ENCODE assay signal across 18 mouse cellular contexts in the genomic region with DNA sequence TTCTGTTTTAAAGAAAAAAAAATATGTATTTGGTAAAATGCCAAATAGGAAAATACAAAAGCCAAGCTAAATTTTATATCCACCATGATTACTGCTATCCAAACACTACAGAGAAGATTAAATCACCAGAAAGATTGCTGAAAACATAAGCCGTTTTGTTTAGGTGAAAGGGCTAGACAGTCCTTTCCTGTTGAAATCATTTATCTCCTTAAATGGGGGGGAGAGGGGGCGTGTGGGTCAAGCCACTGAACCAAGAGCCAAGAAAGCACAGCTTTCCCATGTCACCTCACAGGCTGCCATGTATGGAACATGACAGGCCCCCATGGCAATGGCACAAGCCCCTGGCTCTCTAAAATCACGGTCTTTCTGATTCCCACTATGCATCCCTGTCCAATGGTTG. TPM values are rescaled to one million over a fixed set of nuclear protein-coding genes. Genes with fewer than 3 reads are reported as not detected.
DNase-seq lines count a peak whose midpoint lies in the region; ATAC-seq and TF ChIP-seq lines count a peak whose summit lies in the region.
"Had no signal": no experiment of that assay in that cellular context is flagged by ENCODE, and none has a peak within 500 bp of the region (broad histone marks: within the 10 kb centered on the region; RNA-seq: fewer than 3 reads in every experiment).

No protein-coding gene starts in this region.

- TF ChIP-seq CTCF in heart, adult 2 months (IDR thresholded peaks at IDR 0.05): no peak

- no peak overlapping the region for H3K4me3 ChIP-seq in heart, embryonic 13.5 days
- no peak overlapping the region for H3K4me3 ChIP-seq in heart, adult 2 months
- H3K4me3 ChIP-seq in embryonic facial prominence, embryonic 13.5 days: no peak overlapping the region
- no peak overlapping the region for H3K4me3 ChIP-seq in hindbrain, embryonic 14.5 days (replicated peaks; ENCODE audit: low read length)
- H3K4me3 ChIP-seq: hindbrain, embryonic 12.5 days; neural tube, embryonic 12.5 days had no signal

- peaks cover 32% of the 10 kb centered on the region for H3K36me3 ChIP-seq in heart, embryonic 13.5 days
- no peaks in the 10 kb centered on the region for H3K36me3 ChIP-seq in heart, adult 2 months (ENCODE audit: control insufficient read depth, insufficient read depth, low read length)
- peaks cover 28% of the 10 kb centered on the region for H3K36me3 ChIP-seq in embryonic facial prominence, embryonic 13.5 days
- no peaks in the 10 kb centered on the region for H3K36me3 ChIP-seq in hindbrain, embryonic 14.5 days (replicated peaks; ENCODE audit: control insufficient read depth, insufficient read depth)
- H3K36me3 ChIP-seq: neural tube, embryonic 12.5 days had no signal

- no peak overlapping the region for H3K9ac ChIP-seq in heart, embryonic 13.5 days
- H3K9ac ChIP-seq in heart, adult 2 months (ENCODE audit: low read depth, low read length): no peak overlapping the region
- no peak overlapping the region for H3K9ac ChIP-seq in embryonic facial prominence, embryonic 13.5 days
- H3K9ac ChIP-seq in hindbrain, embryonic 14.5 days: no peak overlapping the region
- H3K9ac ChIP-seq: hindbrain, embryonic 12.5 days; neural tube, embryonic 12.5 days had no signal

- TF ChIP-seq POLR2A in heart, adult 2 months (IDR thresholded peaks at IDR 0.05; ENCODE audit: insufficient read depth, low read depth, low read length): no peak

- DNase-seq in heart, adult 2 months: no peak
- DNase-seq in kidney, postnatal 10 days: peak; percentile 71
- DNase-seq in kidney, adult 11 months: no peak
- DNase-seq in lung, postnatal 36 days: peak; percentile 46
- DNase-seq in urinary bladder, adult 2 months (ENCODE audit: low spot score): no peak
- no peak for DNase-seq in hindbrain, embryonic 14.5 days (ENCODE audit: low spot score)
- DNase-seq: adrenal gland, adult 8-10 months; cerebellum, adult 11 months; cerebellum, postnatal 14 days; spleen, adult 18-20 months; thymus, postnatal 25 days had no signal

- TF ChIP-seq EP300 in heart, adult 2 months (IDR thresholded peaks at IDR 0.05; ENCODE audit: insufficient read depth, low read depth, low read length): no peak

- no peak overlapping the region for H3K4me2 ChIP-seq in heart, embryonic 13.5 days
- H3K4me2 ChIP-seq in embryonic facial prominence, embryonic 13.5 days: no peak overlapping the region
- no peak overlapping the region for H3K4me2 ChIP-seq in hindbrain, embryonic 14.5 days (replicated peaks)
- H3K4me2 ChIP-seq: hindbrain, embryonic 12.5 days; midbrain, embryonic 11.5 days; neural tube, embryonic 12.5 days had no signal

- H3K4me1 ChIP-seq in heart, embryonic 13.5 days: peaks cover 70% of the 10 kb centered on the region
- H3K4me1 ChIP-seq in heart, adult 2 months (ENCODE audit: control insufficient read depth, insufficient read depth, low read length): no peaks in the 10 kb centered on the region
- peaks cover 38% of the 10 kb centered on the region for H3K4me1 ChIP-seq in embryonic facial prominence, embryonic 13.5 days
- no peaks in the 10 kb centered on the region for H3K4me1 ChIP-seq in hindbrain, embryonic 14.5 days (replicated peaks; ENCODE audit: control insufficient read depth, insufficient read depth, low read length)

- H3K27ac ChIP-seq in heart, embryonic 13.5 days (replicated peaks): peak overlapping the region; percentile 65
- H3K27ac ChIP-seq in heart, adult 2 months: no peak overlapping the region
- H3K27ac ChIP-seq in embryonic facial prominence, embryonic 13.5 days: peak overlapping the region; percentile 8
- no peak overlapping the region for H3K27ac ChIP-seq in hindbrain, embryonic 14.5 days
- H3K27ac ChIP-seq: hindbrain, embryonic 12.5 days; macrophage; neural tube, embryonic 12.5 days had no signal

- no peak for ATAC-seq in heart, embryonic 13.5 days (ENCODE audit: extremely low read depth, insufficient number of reproducible peaks, low FRiP score, low TSS enrichment)
- no peak for ATAC-seq in embryonic facial prominence, embryonic 13.5 days (ENCODE audit: insufficient number of reproducible peaks, insufficient read depth, low FRiP score, low TSS enrichment, low read depth)
- ATAC-seq in hindbrain, embryonic 14.5 days (ENCODE audit: low FRiP score): no peak

- intact Hi-C loops in heart, adult 2 months (cut with DNase I): no loop called here

- H3K79me2 ChIP-seq in heart, adult 2 months (replicated peaks; ENCODE audit: control insufficient read depth, insufficient read depth, low read length): peaks cover 7% of the 10 kb centered on the region

- H3K27me3 ChIP-seq in heart, embryonic 13.5 days (replicated peaks): no peaks in the 10 kb centered on the region
- H3K27me3 ChIP-seq in heart, adult 2 months (ENCODE audit: control insufficient read depth, insufficient read depth, low read length): no peaks in the 10 kb centered on the region
- no peaks in the 10 kb centered on the region for H3K27me3 ChIP-seq in embryonic facial prominence, embryonic 13.5 days
- H3K27me3 ChIP-seq in hindbrain, embryonic 14.5 days (ENCODE audit: control insufficient read depth, insufficient read depth, low read length): no peaks in the 10 kb centered on the region
- H3K27me3 ChIP-seq: CH12.LX; hindbrain, embryonic 12.5 days; neural tube, embryonic 12.5 days had no signal

- 38% methylated on average over 3 of the region's 3 CpGs for WGBS in heart, embryonic 13.5 days
- WGBS in heart, adult 2 months: 59% methylated on average over 3 of the region's 3 CpGs
- whole genome bisulfite sequencing in embryonic facial prominence, embryonic 13.5 days: 52% methylated on average over 3 of the region's 3 CpGs
- WGBS in hindbrain, embryonic 14.5 days: 80% methylated on average over 3 of the region's 3 CpGs

- no peaks in the 10 kb centered on the region for H3K9me3 ChIP-seq in heart, embryonic 13.5 days
- H3K9me3 ChIP-seq in embryonic facial prominence, embryonic 13.5 days: 0 out of 2 replicates have a peak, but pooled peaks cover 5% of the 10 kb centered on the region
- H3K9me3 ChIP-seq in hindbrain, embryonic 14.5 days (ENCODE audit: control insufficient read depth, low read length): 0 out of 2 replicates have a peak, but pooled peaks cover 8% of the 10 kb centered on the region

RNA-seq across cellular contexts. Expression of a gene that starts 21.6 kb away (rescaled TPM):
- 39.5 and 40.4 TPM in 2 replicates for polyA plus RNA-seq in heart, embryonic 13.5 days (2015; fragmentation: Nextera tagmentation; extraction: Ambion mirVana)
- total RNA-seq in heart, adult 2 months (2021): 10 to 100 TPM; 30.6 to 31.7 TPM
- polyA plus RNA-seq in heart, adult 2 months (2012; rRNA removed): 29.0 and 31.1 TPM in 2 replicates
- polyA plus RNA-seq in embryonic facial prominence, embryonic 13.5 days (2015; fragmentation: Nextera tagmentation; extraction: Ambion mirVana): 37.5 and 39.4 TPM in 2 replicates
- 435 and 605 TPM in 2 replicates for polyA plus RNA-seq in urinary bladder, adult 2 months (2012; rRNA removed)
- 9.9 and 10.0 TPM in 2 replicates for polyA plus RNA-seq in hindbrain, embryonic 14.5 days (2014; fragmentation: Nextera tagmentation; extraction: Ambion mirVana)

Comparison
In these comparisons a context has a peak if more than half of its experiments do, and no peak if none do; other contexts are left out.
1. H3K27ac ChIP-seq: peak in heart, embryonic 13.5 days (single experiment) and embryonic facial prominence, embryonic 13.5 days (single experiment); none in heart, adult 2 months (single experiment) and hindbrain, embryonic 14.5 days (single experiment).
2. DNase-seq: peak in kidney, postnatal 10 days (single experiment) and lung, postnatal 36 days (single experiment); none in heart, adult 2 months (0 of 2), kidney, adult 11 months (single experiment), urinary bladder, adult 2 months (single experiment) and hindbrain, embryonic 14.5 days (single experiment).
3. RNA of a gene that starts 21.6 kb away (polyA plus RNA-seq): 435 to 605 TPM in urinary bladder, adult 2 months; 39.5 to 40.4 TPM in heart, embryonic 13.5 days, 37.5 to 39.4 TPM in embryonic facial prominence, embryonic 13.5 days, 29.0 to 31.1 TPM in heart, adult 2 months and 9.9 to 10.0 TPM in hindbrain, embryonic 14.5 days; every median in the first group is over 10 times any median in the second.